Mouse (Mus musculus): ENCODE results near the gene Adh5. TPM values are rescaled to one million over a fixed set of nuclear protein-coding genes. Genes with fewer than 3 reads are reported as not detected.

Adh5 gene
- polyA plus RNA-seq, 1 experiment from 2014 or later = 152 TPM

DNA sequence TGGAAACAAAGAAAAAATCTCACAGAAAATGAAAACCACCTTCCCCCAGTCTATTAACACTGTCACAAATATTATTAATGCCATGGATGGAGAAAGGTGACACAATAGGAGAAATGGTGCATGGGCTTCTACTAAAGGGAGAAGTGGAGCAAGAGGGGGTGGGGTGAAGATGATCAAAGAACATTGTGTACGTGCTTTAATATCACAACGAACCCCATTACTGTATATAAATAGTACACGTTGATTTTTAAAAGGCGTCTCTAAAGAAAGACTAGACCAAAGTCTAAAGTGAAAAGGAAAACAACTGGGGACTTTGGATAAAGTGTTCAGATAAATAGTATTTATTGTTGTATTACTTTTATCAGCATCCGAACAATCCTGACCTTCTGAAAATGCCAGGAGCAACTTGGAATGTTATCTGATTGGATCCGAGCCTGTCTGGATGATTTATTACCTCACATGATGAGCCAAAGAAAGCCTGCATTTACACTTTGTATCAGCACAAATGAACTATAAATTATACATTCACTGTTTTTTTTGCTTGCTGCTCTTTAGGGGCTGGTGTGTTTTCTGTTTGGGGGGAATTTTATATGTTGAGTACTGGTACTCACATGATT lies 12.4 kb upstream of the Adh5 start:
- no peak overlapping the region for H3K4me3 ChIP-seq
- no peak overlapping the region for H3K9ac ChIP-seq

DNA sequence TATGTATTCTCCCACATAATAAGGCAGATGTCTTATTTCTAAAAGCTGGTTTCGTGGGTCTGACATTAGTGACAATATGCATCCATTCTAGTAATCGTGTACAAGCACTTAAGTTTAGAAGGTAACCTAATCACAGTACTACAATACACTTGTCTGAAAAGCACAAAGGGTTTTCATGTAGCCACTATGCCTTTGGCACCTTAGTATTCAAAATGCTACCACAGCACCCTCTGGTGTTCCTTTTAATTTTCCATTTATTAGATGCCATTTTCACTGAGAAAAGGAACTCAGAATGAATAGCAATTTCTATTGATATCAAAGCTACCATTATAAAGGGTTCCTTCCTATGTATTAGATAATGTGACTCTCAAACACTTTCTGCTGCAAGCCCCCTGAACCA lies 11.1 kb upstream of the Adh5 start:
- Histone ChIP-seq H3K36me3 (no peaks in the 10 kb centered on the region), H3K4me1 (replicated peaks) (no peaks in the 10 kb centered on the region), H3K27me3 (no peaks in the 10 kb centered on the region), H3K4me2 (no peak overlapping the region), H3K4me3 (no peak overlapping the region), H3K9ac (no peak overlapping the region), H3K9me3 (replicated peaks) (0 out of 2 replicates have a peak, but pooled peaks cover 3% of the 10 kb centered on the region), H3K27ac (no peak overlapping the region)
- 65% methylated on average over 2 of the region's 2 CpGs for WGBS
- no peak for ATAC-seq (replicated peaks; ENCODE audit: insufficient number of reproducible peaks, insufficient read depth, low FRiP score, low read depth)

More for the DNA sequence above, 12.4 kb upstream of the Adh5 start:
- Histone ChIP-seq H3K4me2 (no peak overlapping the region), H3K27me3 (no peaks in the 10 kb centered on the region), H3K27ac (no peak overlapping the region), H3K9me3 (replicated peaks) (no peaks in the 10 kb centered on the region), H3K36me3 (no peaks in the 10 kb centered on the region), H3K4me1 (replicated peaks) (no peaks in the 10 kb centered on the region)
- WGBS = 48% methylated on average over 6 of the region's 6 CpGs
- ATAC-seq (replicated peaks; ENCODE audit: insufficient number of reproducible peaks, insufficient read depth, low FRiP score, low read depth) = no peak

GRCm38 (mm10) chr3:138438716-138439115 lies 4.2 kb upstream of the Adh5 start:
- Histone ChIP-seq H3K4me2 (no peak overlapping the region), H3K27ac (no peak overlapping the region), H3K4me1 (replicated peaks) (peaks cover 5% of the 10 kb centered on the region; the same call in 1 of the 2 replicates), H3K9me3 (replicated peaks) (0 out of 2 replicates have a peak, but pooled peaks cover 3% of the 10 kb centered on the region), H3K36me3 (no peaks in the 10 kb centered on the region), H3K27me3 (no peaks in the 10 kb centered on the region), H3K9ac (no peak overlapping the region), H3K4me3 (no peak overlapping the region)
- no peak for ATAC-seq (replicated peaks; ENCODE audit: insufficient number of reproducible peaks, insufficient read depth, low FRiP score, low read depth)
- 73% methylated on average over 3 of the region's 3 CpGs for WGBS

DNA sequence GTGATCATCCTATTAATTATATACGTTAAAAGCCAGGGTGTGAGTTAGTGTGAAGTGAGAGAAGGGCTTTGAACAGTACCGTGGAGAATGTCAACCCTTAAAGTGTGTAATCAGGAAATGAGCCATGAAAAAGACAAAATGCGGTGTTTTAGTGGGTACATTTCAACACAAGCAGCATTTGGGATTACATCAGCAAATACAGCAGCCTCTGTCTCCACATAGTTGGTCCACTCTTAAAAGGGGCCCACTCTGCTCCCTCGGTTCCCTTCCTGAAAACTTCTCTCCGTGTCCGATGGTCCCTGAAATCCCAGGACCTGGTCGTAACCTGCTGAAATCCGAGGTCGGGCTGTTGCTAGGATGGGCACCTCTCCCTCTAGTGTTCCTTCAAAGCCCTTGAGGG lies 690 bp upstream of the Adh5 start:
- Histone ChIP-seq H3K36me3 (peaks cover 18% of the 10 kb centered on the region), H3K9ac (peak overlapping the region; percentile 66), H3K4me2 (peak overlapping the region; percentile 95), H3K27me3 (no peaks in the 10 kb centered on the region), H3K4me1 (replicated peaks) (peaks cover 12% of the 10 kb centered on the region), H3K9me3 (replicated peaks) (no peaks in the 10 kb centered on the region), H3K4me3 (peak overlapping the region; percentile 96), H3K27ac (peak overlapping the region; percentile 93)
- 2% methylated on average over 9 of the region's 9 CpGs for WGBS
- ATAC-seq (replicated peaks; ENCODE audit: insufficient number of reproducible peaks, insufficient read depth, low FRiP score, low read depth) = no peak

- peaks cover 28% of the 10 kb centered on the region for H3K36me3 ChIP-seq
- H3K27me3 ChIP-seq = no peaks in the 10 kb centered on the region
- no peak for ATAC-seq (replicated peaks; ENCODE audit: insufficient number of reproducible peaks, insufficient read depth, low FRiP score, low read depth)
- no peaks in the 10 kb centered on the region for H3K9me3 ChIP-seq (replicated peaks)
- peak overlapping the region; percentile 96 for H3K4me3 ChIP-seq
- H3K9ac ChIP-seq = peak overlapping the region; percentile 98
- H3K27ac ChIP-seq = peak overlapping the region; percentile 93
- WGBS = 3% methylated on average over 9 of the region's 9 CpGs
- H3K4me2 ChIP-seq = peak overlapping the region; percentile 95
- peaks cover 12% of the 10 kb centered on the region for H3K4me1 ChIP-seq (replicated peaks)
Measured at GRCm38 (mm10) chr3:138443465-138443771, 525 bp downstream of the Adh5 start.

GRCm38 (mm10) chr3:138448077-138448860 lies 5.4 kb downstream of the Adh5 start:
- no peak overlapping the region for H3K4me3 ChIP-seq
- ATAC-seq (replicated peaks; ENCODE audit: insufficient number of reproducible peaks, insufficient read depth, low FRiP score, low read depth) = no peak
- peaks cover 71% of the 10 kb centered on the region for H3K36me3 ChIP-seq
- 61% methylated on average over 12 of the region's 12 CpGs for WGBS
- no peak overlapping the region for H3K4me2 ChIP-seq
- no peak overlapping the region for H3K9ac ChIP-seq
- no peaks in the 10 kb centered on the region for H3K9me3 ChIP-seq (replicated peaks)
- peaks cover 6% of the 10 kb centered on the region for H3K4me1 ChIP-seq (replicated peaks)
- H3K27ac ChIP-seq = no peak overlapping the region
- no peaks in the 10 kb centered on the region for H3K27me3 ChIP-seq

DNA sequence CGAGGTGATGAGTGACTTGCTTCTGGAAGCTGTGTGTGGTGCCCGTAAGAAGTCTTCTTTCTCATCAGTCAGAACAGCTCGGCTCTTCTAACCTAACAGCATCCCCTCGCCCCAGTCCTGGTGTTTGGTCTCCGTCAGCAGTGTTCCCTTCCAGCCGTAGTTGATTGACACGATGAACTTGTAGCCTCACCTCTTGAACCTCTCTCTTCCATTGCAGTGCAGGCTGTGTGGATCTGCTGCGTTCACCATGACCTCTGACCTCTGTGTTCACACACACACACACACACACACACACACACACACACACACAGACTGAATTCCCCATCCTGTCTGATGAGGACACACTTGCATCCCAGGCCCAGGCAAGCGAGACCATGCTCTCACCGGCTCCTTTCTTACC lies 9.3 kb downstream of the Adh5 start:
- WGBS = 84% methylated on average over 10 of the region's 10 CpGs
- Histone ChIP-seq H3K36me3 (peaks cover 90% of the 10 kb centered on the region), H3K9me3 (replicated peaks) (no peaks in the 10 kb centered on the region)

GRCm38 (mm10) chr3:138454234-138454633 lies 11.3 kb downstream of the Adh5 start:
- Histone ChIP-seq H3K4me2 (no peak overlapping the region), H3K27me3 (no peaks in the 10 kb centered on the region), H3K9me3 (replicated peaks) (no peaks in the 10 kb centered on the region), H3K4me3 (no peak overlapping the region), H3K4me1 (replicated peaks) (no peaks in the 10 kb centered on the region), H3K36me3 (peaks cover 93% of the 10 kb centered on the region), H3K9ac (no peak overlapping the region), H3K27ac (no peak overlapping the region)
- no peak for ATAC-seq (replicated peaks; ENCODE audit: insufficient number of reproducible peaks, insufficient read depth, low FRiP score, low read depth)
- WGBS = 97% methylated on average over 1 of the region's 1 CpGs

More for the DNA sequence above, 9.3 kb downstream of the Adh5 start:
- no peaks in the 10 kb centered on the region for H3K4me1 ChIP-seq (replicated peaks)
- H3K4me3 ChIP-seq = no peak overlapping the region
- no peak overlapping the region for H3K4me2 ChIP-seq
- no peak for ATAC-seq (replicated peaks; ENCODE audit: insufficient number of reproducible peaks, insufficient read depth, low FRiP score, low read depth)
- no peak overlapping the region for H3K9ac ChIP-seq
- H3K27me3 ChIP-seq = no peaks in the 10 kb centered on the region
- H3K27ac ChIP-seq = no peak overlapping the region

DNA sequence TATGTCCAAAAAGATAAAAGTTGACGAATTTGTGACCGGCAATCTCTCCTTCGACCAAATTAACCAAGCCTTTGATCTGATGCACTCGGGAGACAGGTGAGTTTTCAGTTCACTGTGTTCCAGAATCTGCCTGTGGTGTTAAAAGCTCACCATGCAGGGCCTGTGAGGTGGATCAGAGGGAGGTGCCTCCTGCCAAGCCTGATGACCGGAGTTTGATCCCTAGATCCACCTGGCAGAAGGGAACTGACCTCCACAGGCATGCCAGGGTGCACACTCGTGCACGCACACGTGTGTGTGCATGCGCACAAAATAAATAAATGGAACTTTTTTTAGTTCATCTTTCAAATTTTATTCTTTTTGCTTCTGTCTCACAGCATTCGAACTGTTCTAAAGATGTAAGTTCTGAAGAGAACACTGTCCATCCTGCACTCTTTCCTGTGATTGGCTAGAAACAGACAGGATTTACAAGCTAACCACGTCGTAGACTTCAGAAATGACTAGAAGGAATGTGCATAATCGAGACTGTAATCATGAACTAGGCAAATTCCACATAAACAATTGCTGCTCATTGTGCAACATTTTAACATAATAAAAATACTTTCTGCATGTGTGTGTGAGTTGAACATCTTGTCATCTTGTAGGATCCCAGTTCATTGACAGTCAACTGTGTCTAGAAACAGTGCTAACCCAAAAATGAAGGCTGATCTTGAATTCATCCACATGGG lies 12.0 kb downstream of the Adh5 start:
- H3K4me3 ChIP-seq = no peak overlapping the region
- no peaks in the 10 kb centered on the region for H3K27me3 ChIP-seq
- H3K9ac ChIP-seq = no peak overlapping the region
- no peaks in the 10 kb centered on the region for H3K9me3 ChIP-seq (replicated peaks)
- H3K4me1 ChIP-seq (replicated peaks) = no peaks in the 10 kb centered on the region
- WGBS = 88% methylated on average over 13 of the region's 13 CpGs
- H3K36me3 ChIP-seq = peaks cover 93% of the 10 kb centered on the region
- no peak for ATAC-seq (replicated peaks; ENCODE audit: insufficient number of reproducible peaks, insufficient read depth, low FRiP score, low read depth)
- H3K27ac ChIP-seq = no peak overlapping the region
- H3K4me2 ChIP-seq = no peak overlapping the region

- 96% methylated on average over 3 of the region's 3 CpGs for WGBS
- H3K4me3 ChIP-seq = no peak overlapping the region
- ATAC-seq (replicated peaks; ENCODE audit: insufficient number of reproducible peaks, insufficient read depth, low FRiP score, low read depth) = no peak
- no peak overlapping the region for H3K9ac ChIP-seq
- H3K27me3 ChIP-seq = no peaks in the 10 kb centered on the region
- peaks cover 89% of the 10 kb centered on the region for H3K36me3 ChIP-seq
- no peak overlapping the region for H3K27ac ChIP-seq
- no peaks in the 10 kb centered on the region for H3K4me1 ChIP-seq (replicated peaks)
- H3K4me2 ChIP-seq = no peak overlapping the region
- H3K9me3 ChIP-seq (replicated peaks) = no peaks in the 10 kb centered on the region
Measured at GRCm38 (mm10) chr3:138458441-138458840, 15.5 kb downstream of the Adh5 start.

- Histone ChIP-seq H3K9ac (no peak overlapping the region), H3K9me3 (replicated peaks) (no peaks in the 10 kb centered on the region), H3K36me3 (peaks cover 76% of the 10 kb centered on the region), H3K27ac (no peak overlapping the region), H3K27me3 (no peaks in the 10 kb centered on the region), H3K4me3 (no peak overlapping the region), H3K4me2 (no peak overlapping the region), H3K4me1 (replicated peaks) (no peaks in the 10 kb centered on the region)
- 85% methylated on average over 13 of the region's 13 CpGs for WGBS
- ATAC-seq (replicated peaks; ENCODE audit: insufficient number of reproducible peaks, insufficient read depth, low FRiP score, low read depth) = no peak
Measured at GRCm38 (mm10) chr3:138460260-138460659, 17.4 kb downstream of the Adh5 start.
